Mouse (Mus musculus) urinary bladder, adult 2 months (tissue): ENCODE data around the gene Foxf2. TPM values are rescaled to one million over a fixed set of nuclear protein-coding genes. Genes with fewer than 3 reads are reported as not detected.

Experiments used
- polyA plus RNA-seq: library from polyadenylated mRNA; depleted of rRNA; stranded (reverse); fragments of >200 nt; gene quantifications from 2 replicates; pipeline ENCODE4 v1.2.3, GENCODE M21; 2012; rRNA removed

The Foxf2 gene
- polyA plus RNA-seq, 1 experiment = 14.1 TPM

Other genes with a start within 250 kb of the Foxf2 start
- 118 and 159 TPM in 2 replicates for gene Foxq1, start 69.7 kb upstream of the Foxf2 start, polyA plus RNA-seq
- 0.96 and 1.1 TPM in 2 replicates for gene A530084C06Rik, start 66.5 kb upstream of the Foxf2 start, polyA plus RNA-seq
- 4.1 and 5.8 TPM in 2 replicates for gene Foxc1, start 180.8 kb downstream of the Foxf2 start, polyA plus RNA-seq